9 mouse cellular contexts compared by ENCODE assay signal in genomic region chr8:120619235-120620180, GRCm38 (mm10). TPM values are rescaled to one million over a fixed set of nuclear protein-coding genes. Genes with fewer than 3 reads are reported as not detected.
DNase-seq lines count a peak whose midpoint lies in the region; ATAC-seq and TF ChIP-seq lines count a peak whose summit lies in the region.
"Had no signal": no experiment of that assay in that cellular context is flagged by ENCODE, and none has a peak within 500 bp of the region (broad histone marks: within the 10 kb centered on the region; RNA-seq: fewer than 3 reads in every experiment).

No protein-coding gene starts in this region.

- DNase-seq in frontal cortex, postnatal 14 days (ENCODE audit: low spot score in 2 of 2), result no peak
- no peak for DNase-seq in liver, embryonic 13.5 days
- DNase-seq in urinary bladder, postnatal 10 days (ENCODE audit: low spot score), result no peak
- DNase-seq in testis, postnatal 10 days (ENCODE audit: low spot score), result no peak

- H3K27ac ChIP-seq in heart, embryonic 14.5 days (replicated peaks in 1 of 2; ENCODE audit: control insufficient read depth in 1 of 2, insufficient read depth in 1 of 2, low read depth in 2 of 2, low read length in 2 of 2), result 0 out of 4 replicates have a peak overlapping the region, but pooled peaks of 1 of the 2 experiments have one; percentile 14
- peak overlapping the region; percentile 62 for H3K27ac ChIP-seq in liver, embryonic 13.5 days
- no peak overlapping the region for H3K27ac ChIP-seq in kidney, embryonic 16.5 days (ENCODE audit: low read length)

- H3K27me3 ChIP-seq in E14TG2a.4 (ENCODE audit: insufficient read depth, low read length), result no peaks in the 10 kb centered on the region
- H3K27me3 ChIP-seq in heart, embryonic 14.5 days (ENCODE audit: control insufficient read depth, insufficient read depth, low read length), result no peaks in the 10 kb centered on the region
- H3K27me3 ChIP-seq in liver, embryonic 13.5 days, result 0 out of 2 replicates have a peak, but pooled peaks cover 3% of the 10 kb centered on the region
- H3K27me3 ChIP-seq in kidney, embryonic 16.5 days (ENCODE audit: insufficient read depth, low read length), result no peaks in the 10 kb centered on the region

- no peak overlapping the region for H3K4me2 ChIP-seq in heart, embryonic 14.5 days (ENCODE audit: low read length)
- H3K4me2 ChIP-seq in liver, embryonic 13.5 days, result no peak overlapping the region
- no peak overlapping the region for H3K4me2 ChIP-seq in kidney, embryonic 16.5 days (replicated peaks; ENCODE audit: low read depth, low read length)

- H3K4me3 ChIP-seq in E14TG2a.4 (replicated peaks; ENCODE audit: low read length), result peak overlapping the region; percentile 8; the same call in 1 of the 2 replicates
- H3K4me3 ChIP-seq in heart, embryonic 14.5 days (ENCODE audit: control insufficient read depth in 1 of 2, insufficient read depth in 1 of 2, low read depth in 1 of 2, low read length in 2 of 2), result no peak overlapping the region
- H3K4me3 ChIP-seq in liver, embryonic 13.5 days (replicated peaks), result no peak overlapping the region
- H3K4me3 ChIP-seq in kidney, embryonic 16.5 days (ENCODE audit: low read length), result no peak overlapping the region

- no peaks in the 10 kb centered on the region for H3K9me3 ChIP-seq in E14TG2a.4 (ENCODE audit: low read length)
- no peaks in the 10 kb centered on the region for H3K9me3 ChIP-seq in heart, embryonic 14.5 days (ENCODE audit: control insufficient read depth, low read length)
- no peaks in the 10 kb centered on the region for H3K9me3 ChIP-seq in liver, embryonic 13.5 days (replicated peaks)
- no peaks in the 10 kb centered on the region for H3K9me3 ChIP-seq in kidney, embryonic 16.5 days (ENCODE audit: low read length)

- peak overlapping the region; percentile 34 for H3K9ac ChIP-seq in heart, embryonic 14.5 days (ENCODE audit: low read length)
- H3K9ac ChIP-seq in liver, embryonic 13.5 days, result no peak overlapping the region
- no peak overlapping the region for H3K9ac ChIP-seq in kidney, embryonic 16.5 days (replicated peaks; ENCODE audit: low read length)

- ATAC-seq in frontal cortex, adult (ENCODE audit: low TSS enrichment), result peak; percentile 53
- no peak for ATAC-seq in heart, embryonic 14.5 days (ENCODE audit: insufficient number of reproducible peaks, insufficient read depth, low FRiP score, low read depth)
- ATAC-seq in liver, embryonic 13.5 days (ENCODE audit: low read depth), result no peak
- ATAC-seq in kidney, embryonic 16.5 days (ENCODE audit: low FRiP score, low TSS enrichment), result no peak
- ATAC-seq: CD4-positive, CD25-positive, alpha-beta regulatory T cell, adult 4 months had no signal

- no peak for TF ChIP-seq CTCF in E14TG2a.4 (conservative IDR thresholded peaks at IDR 0.05; ENCODE audit: low read length)

- H3K36me3 ChIP-seq in E14TG2a.4 (ENCODE audit: insufficient read depth, low read length), result peaks cover 24% of the 10 kb centered on the region
- no peaks in the 10 kb centered on the region for H3K36me3 ChIP-seq in heart, embryonic 14.5 days (ENCODE audit: control insufficient read depth, insufficient read depth, low read length)
- no peaks in the 10 kb centered on the region for H3K36me3 ChIP-seq in liver, embryonic 13.5 days
- no peaks in the 10 kb centered on the region for H3K36me3 ChIP-seq in kidney, embryonic 16.5 days (ENCODE audit: insufficient read depth, low read length)

- 74% methylated on average over 11 of the region's 11 CpGs for WGBS in heart, embryonic 14.5 days
- 59% methylated on average over 11 of the region's 11 CpGs for WGBS in liver, embryonic 13.5 days (ENCODE audit: insufficient replicate concordance)
- 80% methylated on average over 11 of the region's 11 CpGs for WGBS in kidney, embryonic 16.5 days

- peaks cover 87% of the 10 kb centered on the region for H3K4me1 ChIP-seq in E14TG2a.4 (replicated peaks; ENCODE audit: low read depth, low read length)
- peaks cover 20 to 23% of the 10 kb centered on the region in 2 experiments for H3K4me1 ChIP-seq in heart, embryonic 14.5 days (ENCODE audit: control insufficient read depth in 2 of 2, insufficient read depth in 2 of 2, low read length in 2 of 2)
- H3K4me1 ChIP-seq in liver, embryonic 13.5 days (replicated peaks), result peaks cover 44% of the 10 kb centered on the region
- H3K4me1 ChIP-seq in kidney, embryonic 16.5 days (ENCODE audit: insufficient read depth, low read length), result peaks cover 20% of the 10 kb centered on the region

RNA-seq across cellular contexts. Expression of gene 1190005I06Rik, which starts 27.9 kb away (rescaled TPM):
- 5.8 and 6.2 TPM in 2 replicates for polyA plus RNA-seq in heart, embryonic 14.5 days (2014; fragmentation: Nextera tagmentation; extraction: Ambion mirVana)
- polyA plus RNA-seq in liver, embryonic 13.5 days (2015; fragmentation: Nextera tagmentation; extraction: Ambion mirVana), result 0.89 and 1.2 TPM in 2 replicates
- polyA plus RNA-seq in kidney, embryonic 16.5 days (2015; fragmentation: Nextera tagmentation; extraction: Ambion mirVana), result 2.3 and 2.4 TPM in 2 replicates

RNA-seq across cellular contexts. Expression of gene Gins2, which starts 30.4 kb away (rescaled TPM):
- polyA plus RNA-seq in heart, embryonic 14.5 days (2014; fragmentation: Nextera tagmentation; extraction: Ambion mirVana), result 51.1 and 60.6 TPM in 2 replicates
- 75.6 and 75.9 TPM in 2 replicates for polyA plus RNA-seq in liver, embryonic 13.5 days (2015; fragmentation: Nextera tagmentation; extraction: Ambion mirVana)
- 114 and 117 TPM in 2 replicates for polyA plus RNA-seq in kidney, embryonic 16.5 days (2015; fragmentation: Nextera tagmentation; extraction: Ambion mirVana)

RNA-seq across cellular contexts. Expression of gene Gm27021, which starts 48.4 kb away (rescaled TPM):
- 0.45 and 0.65 TPM in 2 replicates for polyA plus RNA-seq in heart, embryonic 14.5 days (2014; fragmentation: Nextera tagmentation; extraction: Ambion mirVana)
- polyA plus RNA-seq in liver, embryonic 13.5 days (2015; fragmentation: Nextera tagmentation; extraction: Ambion mirVana), result 0.38 and 1.3 TPM in 2 replicates
- polyA plus RNA-seq in kidney, embryonic 16.5 days (2015; fragmentation: Nextera tagmentation; extraction: Ambion mirVana), result 3.4 and 4.2 TPM in 2 replicates
- polyA plus RNA-seq: CD4-positive, CD25-positive, alpha-beta regulatory T cell, adult 4 months had no signal

RNA-seq across cellular contexts. Expression of gene Cox4i1, which starts 48.5 kb away (rescaled TPM):
- 2,314 and 2,402 TPM in 2 replicates for polyA plus RNA-seq in heart, embryonic 14.5 days (2014; fragmentation: Nextera tagmentation; extraction: Ambion mirVana)
- polyA plus RNA-seq in liver, embryonic 13.5 days (2015; fragmentation: Nextera tagmentation; extraction: Ambion mirVana), result 800 and 812 TPM in 2 replicates
- 1,211 and 1,278 TPM in 2 replicates for polyA plus RNA-seq in kidney, embryonic 16.5 days (2015; fragmentation: Nextera tagmentation; extraction: Ambion mirVana)

RNA-seq across cellular contexts. Expression of gene Emc8, which starts 48.9 kb away (rescaled TPM):
- polyA plus RNA-seq in heart, embryonic 14.5 days (2014; fragmentation: Nextera tagmentation; extraction: Ambion mirVana), result 166 and 168 TPM in 2 replicates
- 156 and 163 TPM in 2 replicates for polyA plus RNA-seq in liver, embryonic 13.5 days (2015; fragmentation: Nextera tagmentation; extraction: Ambion mirVana)
- polyA plus RNA-seq in kidney, embryonic 16.5 days (2015; fragmentation: Nextera tagmentation; extraction: Ambion mirVana), result 253 and 262 TPM in 2 replicates
